Mouse (Mus musculus) embryonic stem cell, embryonic (primary cell): ENCODE measurements around the gene Adamts17.

ENCODE experiments used
- CTCF ChIA-PET, 4 experiments: fragments of 300-600 bp in 2 of 4; fragments of 350-600 bp in 2 of 4; sonication (Branson Sonifier 250); formaldehyde crosslinking; loops; one replicate each; lab custom pipeline; 2022; ENCODE audit warnings: inconsistent platforms in 2 of 4; lab: Charles Lee
- POLR2A ChIA-PET, 4 experiments: fragments of 300-600 bp in 2 of 4; fragments of 350-600 bp in 2 of 4; sonication (Branson Sonifier 250); formaldehyde crosslinking; loops; one replicate each; lab custom pipeline; 2022; ENCODE audit warnings: antibody characterized with exemption in 4 of 4, inconsistent platforms in 1 of 4; lab: Charles Lee

Gene Adamts17

GRCm38 (mm10) chr7:66839463-66840007, at the start of gene Adamts17:
TSS of gene Adamts17 (plus strand) at chr7:66839735.
- ChIA-PET CTCF (interaction anchor here in 3 of 4 experiments (0.5 to 2.3 kb wide), 16 partner anchors 12 to 848 kb away, joined by 3 to 17 read pairs (median 4); no protein-coding TSS in a partner anchor), POLR2A (interaction anchor here in 2 of 4 experiments (1.3 to 1.4 kb wide), 2 partner anchors 8 to 50 kb away, joined by 3 read pairs; no protein-coding TSS in a partner anchor)

GRCm38 (mm10) chr7:66789860-66790748, 49.4 kb upstream of the Adamts17 start:
- POLR2A ChIA-PET, result interaction anchor here in 3 of 4 experiments (0.5 to 1.4 kb wide), 10 partner anchors 10 to 1548 kb away, joined by 3 to 10 read pairs (median 4); partner anchors contain the start of genes Adamts17 (in 1 of the 3), Asb7 (in 1 of the 3) and Lins1 (in 1 of the 3)
- CTCF ChIA-PET, result interaction anchor here (0.6 to 1.0 kb wide), 8 partner anchors 14 to 409 kb away, joined by 3 to 10 read pairs (median 4); partner anchors contain the start of genes Adamts17 (in 1 of the 4), Asb7 (in 1 of the 4) and Lins1 (in 1 of the 4)

- POLR2A ChIA-PET, result interaction anchor here in 1 of 4 experiments (1.0 kb wide), 1 partner anchor 102 kb away, joined by 3 read pairs; no protein-coding TSS in a partner anchor
- CTCF ChIA-PET, result interaction anchor here in 1 of 4 experiments (0.6 kb wide), 1 partner anchor 689 kb away, joined by 4 read pairs; no protein-coding TSS in a partner anchor
Observed at GRCm38 (mm10) chr7:66791022-66791421, 48.5 kb upstream of the Adamts17 start.

GRCm38 (mm10) chr7:66796909-66797308, 42.6 kb upstream of the Adamts17 start:
- POLR2A ChIA-PET, result no interaction called here
- CTCF ChIA-PET, result no interaction called here

GRCm38 (mm10) chr7:66797345-66797744, 42.2 kb upstream of the Adamts17 start:
- ChIA-PET CTCF (no interaction called here), POLR2A (no interaction called here)

- ChIA-PET CTCF (interaction anchor here in 1 of 4 experiments (1.0 kb wide), 1 partner anchor 263 kb away, joined by 5 read pairs; no protein-coding TSS in a partner anchor), POLR2A (no interaction called here)
Observed at GRCm38 (mm10) chr7:66798826-66799225, 40.7 kb upstream of the Adamts17 start.

- CTCF ChIA-PET, result no interaction called here
Observed at GRCm38 (mm10) chr7:66800784-66801183, 38.8 kb upstream of the Adamts17 start.

GRCm38 (mm10) chr7:66801785-66802184, 37.8 kb upstream of the Adamts17 start:
- ChIA-PET CTCF (no interaction called here), POLR2A (no interaction called here)

More at GRCm38 (mm10) chr7:66800784-66801183, 38.8 kb upstream of the Adamts17 start:
- POLR2A ChIA-PET, result interaction anchor here in 1 of 4 experiments (0.9 to 1.5 kb wide), 2 partner anchors 9 to 11 kb away, joined by 3 to 4 read pairs; no protein-coding TSS in a partner anchor

GRCm38 (mm10) chr7:66803798-66804197, 35.7 kb upstream of the Adamts17 start:
- POLR2A ChIA-PET, result no interaction called here
- CTCF ChIA-PET, result interaction anchor here in 1 of 4 experiments (0.6 kb wide), 1 partner anchor 14 kb away, joined by 10 read pairs; no protein-coding TSS in a partner anchor

- ChIA-PET CTCF (no interaction called here), POLR2A (no interaction called here)
Observed at GRCm38 (mm10) chr7:66806801-66807200, 32.7 kb upstream of the Adamts17 start.

- ChIA-PET POLR2A (interaction anchor here in 2 of 4 experiments (0.5 to 1.1 kb wide), 2 partner anchors 10 to 542 kb away, joined by 4 to 11 read pairs; no protein-coding TSS in a partner anchor), CTCF (interaction anchor here in 2 of 4 experiments (0.5 to 1.4 kb wide), 2 partner anchors 9 to 867 kb away, joined by 3 to 4 read pairs; no protein-coding TSS in a partner anchor)
Observed at GRCm38 (mm10) chr7:66810436-66810835, 29.1 kb upstream of the Adamts17 start.

GRCm38 (mm10) chr7:66811294-66811693, 28.2 kb upstream of the Adamts17 start:
- ChIA-PET POLR2A (interaction anchor here in 1 of 4 experiments (0.6 kb wide), 1 partner anchor 652 kb away, joined by 3 read pairs; no protein-coding TSS in a partner anchor), CTCF (interaction anchor here in 1 of 4 experiments (1.4 kb wide), 1 partner anchor 9 kb away, joined by 3 read pairs; no protein-coding TSS in a partner anchor)

GRCm38 (mm10) chr7:66812289-66812688, 27.2 kb upstream of the Adamts17 start:
- POLR2A ChIA-PET, result no interaction called here
- CTCF ChIA-PET, result no interaction called here

- ChIA-PET CTCF (no interaction called here), POLR2A (no interaction called here)
Observed at GRCm38 (mm10) chr7:66812737-66813136, 26.8 kb upstream of the Adamts17 start.

GRCm38 (mm10) chr7:66813172-66813571, 26.4 kb upstream of the Adamts17 start:
- ChIA-PET CTCF (interaction anchor here in 1 of 4 experiments (0.7 kb wide), 1 partner anchor 382 kb away, joined by 3 read pairs; no protein-coding TSS in a partner anchor), POLR2A (no interaction called here)

GRCm38 (mm10) chr7:66815526-66815925, 24.0 kb upstream of the Adamts17 start:
- ChIA-PET POLR2A (interaction anchor here in 1 of 4 experiments (0.6 kb wide), 1 partner anchor 25 kb away, joined by 4 read pairs; no protein-coding TSS in a partner anchor), CTCF (interaction anchor here in 1 of 4 experiments (1.4 kb wide), 1 partner anchor 24 kb away, joined by 3 read pairs; the partner anchor contains the start of gene Adamts17)

GRCm38 (mm10) chr7:66820034-66820433, 19.5 kb upstream of the Adamts17 start:
- CTCF ChIA-PET, result interaction anchor here (0.5 to 1.5 kb wide), 15 partner anchors 9 to 940 kb away, joined by 3 to 18 read pairs (median 4); partner anchors contain the start of genes Adamts17 (in 1 of the 4) and Synm (in 1 of the 4)
- POLR2A ChIA-PET, result interaction anchor here in 1 of 4 experiments (0.5 kb wide), 1 partner anchor 438 kb away, joined by 4 read pairs; no protein-coding TSS in a partner anchor

GRCm38 (mm10) chr7:66830803-66831202, 8.7 kb upstream of the Adamts17 start:
- POLR2A ChIA-PET, result interaction anchor here in 2 of 4 experiments (0.6 to 1.2 kb wide), 3 partner anchors 9 to 1265 kb away, joined by 3 read pairs; partner anchors contain the start of gene Adamts17 (in 1 of the 2)
- CTCF ChIA-PET, result no interaction called here
